8 mouse cellular contexts compared by ENCODE assay signal in genomic region chr10:90576191-90577098, GRCm38 (mm10).
A peak's percentile ranks its signal among the peaks of the same experiment; 100 is the strongest.
DNase-seq lines count a peak whose midpoint lies in the region; ATAC-seq lines count a peak whose summit lies in the region.

No protein-coding gene starts in this region.

- peak overlapping the region; percentile 31 for H3K4me3 ChIP-seq in heart, embryonic 15.5 days
- H3K4me3 ChIP-seq in midbrain, embryonic 12.5 days: peak overlapping the region; percentile 34

- no peak overlapping the region for H3K9ac ChIP-seq in heart, embryonic 15.5 days
- peak overlapping the region; percentile 32; the same call in 1 of the 2 replicates for H3K9ac ChIP-seq in midbrain, embryonic 12.5 days (replicated peaks)

- peak overlapping the region; percentile 61 for H3K4me2 ChIP-seq in heart, embryonic 15.5 days
- peak overlapping the region; percentile 61 for H3K4me2 ChIP-seq in midbrain, embryonic 12.5 days (replicated peaks)

- H3K36me3 ChIP-seq in heart, embryonic 15.5 days: no peaks in the 10 kb centered on the region
- H3K36me3 ChIP-seq in midbrain, embryonic 12.5 days: no peaks in the 10 kb centered on the region

- H3K27me3 ChIP-seq in heart, embryonic 15.5 days: 0 out of 2 replicates have a peak, but pooled peaks cover 4% of the 10 kb centered on the region
- H3K27me3 ChIP-seq in midbrain, embryonic 12.5 days: no peaks in the 10 kb centered on the region

- H3K9me3 ChIP-seq in heart, embryonic 15.5 days (replicated peaks): no peaks in the 10 kb centered on the region
- H3K9me3 ChIP-seq in midbrain, embryonic 12.5 days: no peaks in the 10 kb centered on the region

- DNase-seq in cerebellum, adult 11 months: no peak
- DNase-seq in embryo, embryonic 10.5 days (ENCODE audit: low spot score): peak; percentile 62
- peak; percentile 88 for DNase-seq in layer of hippocampus, adult 9-11 months
- DNase-seq in spleen, postnatal 4 days (ENCODE audit: low spot score in 2 of 2): no peak
- no peak for DNase-seq in MN1 (ENCODE audit: low spot score)

- 24% methylated on average over 29 of the region's 29 CpGs for WGBS in heart, embryonic 15.5 days
- WGBS in midbrain, embryonic 12.5 days: 20% methylated on average over 29 of the region's 29 CpGs

- H3K4me1 ChIP-seq in heart, embryonic 15.5 days (replicated peaks): peaks cover 4% of the 10 kb centered on the region
- peaks cover 14% of the 10 kb centered on the region; the same call in 1 of the 2 replicates for H3K4me1 ChIP-seq in midbrain, embryonic 12.5 days

- peak; percentile 72 for ATAC-seq in cerebellum, adult (ENCODE audit: insufficient number of reproducible peaks, low FRiP score, low TSS enrichment)
- ATAC-seq in heart, embryonic 15.5 days (replicated peaks; ENCODE audit: insufficient number of reproducible peaks, insufficient read depth, low FRiP score, low read depth): peak; percentile 31; the same call in 1 of the 2 replicates
- ATAC-seq in midbrain, embryonic 12.5 days (ENCODE audit: low FRiP score, low read depth): peak; percentile 97

- H3K27ac ChIP-seq in heart, embryonic 15.5 days: no peak overlapping the region
- peak overlapping the region; percentile 75 for H3K27ac ChIP-seq in midbrain, embryonic 12.5 days (replicated peaks)

Comparison
In these comparisons a context has a peak if more than half of its experiments do, and no peak if none do; other contexts are left out.
1. ATAC-seq: peak in every context shown above with its lines; median percentile 97 in midbrain, embryonic 12.5 days; 72 in cerebellum, adult; 31 in heart, embryonic 15.5 days.
2. DNase-seq: peak in embryo, embryonic 10.5 days (single experiment) and layer of hippocampus, adult 9-11 months (single experiment); none in cerebellum, adult 11 months (single experiment), spleen, postnatal 4 days (0 of 2) and MN1 (single experiment).